Mouse (Mus musculus): ENCODE results near the gene Adamts16. TPM values are rescaled to one million over a fixed set of nuclear protein-coding genes. Genes with fewer than 3 reads are reported as not detected.
A peak's percentile ranks its signal among the peaks of the same experiment; 100 is the strongest.

Adamts16 gene
- polyA plus RNA-seq, 1 experiment from 2014 or later = 0.65 TPM

DNA sequence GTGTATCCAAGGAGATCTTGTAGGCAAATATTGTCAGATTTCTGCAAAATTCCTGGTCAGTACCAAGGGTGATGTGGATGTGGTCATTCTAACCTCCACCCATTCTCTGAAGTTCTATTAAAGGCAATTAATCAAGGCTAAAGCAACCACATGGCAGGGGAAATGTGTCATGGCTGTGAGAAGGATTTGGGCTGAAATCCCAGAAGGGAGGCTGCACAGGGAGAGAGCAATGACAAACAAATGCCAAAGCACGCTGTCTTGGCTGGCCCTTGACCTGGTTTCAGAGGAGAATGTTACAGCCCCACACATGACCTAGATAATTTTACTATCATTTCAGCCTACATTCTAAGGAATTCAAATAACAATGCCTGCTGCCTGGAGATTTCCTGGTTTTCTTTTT lies 52.6 kb downstream of the Adamts16 start:
- H3K27ac ChIP-seq (replicated peaks) = no peak overlapping the region
- H3K9ac ChIP-seq (replicated peaks) = no peak overlapping the region
- 77% methylated on average over 1 of the region's 1 CpGs for WGBS
- ATAC-seq (replicated peaks) = no peak
- H3K4me2 ChIP-seq (replicated peaks) = no peak overlapping the region
- no peaks in the 10 kb centered on the region for H3K36me3 ChIP-seq
- H3K9me3 ChIP-seq = no peaks in the 10 kb centered on the region
- no peaks in the 10 kb centered on the region for H3K27me3 ChIP-seq
- no peak overlapping the region for H3K4me3 ChIP-seq
- no peaks in the 10 kb centered on the region for H3K4me1 ChIP-seq

- no peak for ATAC-seq (replicated peaks)
- Histone ChIP-seq H3K4me2 (replicated peaks) (no peak overlapping the region), H3K9ac (replicated peaks) (no peak overlapping the region), H3K27me3 (no peaks in the 10 kb centered on the region), H3K36me3 (no peaks in the 10 kb centered on the region), H3K4me3 (no peak overlapping the region), H3K9me3 (no peaks in the 10 kb centered on the region), H3K4me1 (no peaks in the 10 kb centered on the region), H3K27ac (replicated peaks) (no peak overlapping the region)
- 93% methylated on average over 2 of the region's 2 CpGs for WGBS
Observed at GRCm38 (mm10) chr13:70785078-70785477, 56.5 kb downstream of the Adamts16 start.

DNA sequence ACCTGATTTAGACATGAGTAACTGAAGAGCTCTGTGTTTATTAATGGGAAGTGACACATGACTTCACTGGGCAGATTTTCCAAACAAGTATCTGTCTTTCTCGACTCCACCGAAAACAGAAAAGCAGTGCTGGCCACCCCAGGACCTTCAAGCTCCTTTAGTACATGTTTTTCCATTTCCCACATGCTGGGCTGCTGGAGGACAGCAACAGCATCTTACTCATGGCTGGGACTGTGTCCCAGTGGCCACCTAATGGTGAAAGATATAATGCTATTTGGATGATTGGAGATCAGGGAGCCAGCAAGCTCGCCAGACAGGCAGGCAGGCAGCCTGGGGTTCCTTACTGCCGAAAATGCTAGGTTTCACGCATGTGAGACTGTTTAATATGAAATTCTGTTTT lies 57.5 kb downstream of the Adamts16 start:
- no peak overlapping the region for H3K27ac ChIP-seq (replicated peaks)
- no peaks in the 10 kb centered on the region for H3K9me3 ChIP-seq
- no peak for ATAC-seq (replicated peaks)
- no peak overlapping the region for H3K9ac ChIP-seq (replicated peaks)
- no peak overlapping the region for H3K4me3 ChIP-seq
- no peaks in the 10 kb centered on the region for H3K27me3 ChIP-seq
- 81% methylated on average over 5 of the region's 5 CpGs for WGBS
- no peaks in the 10 kb centered on the region for H3K4me1 ChIP-seq
- H3K4me2 ChIP-seq (replicated peaks) = no peak overlapping the region
- H3K36me3 ChIP-seq = no peaks in the 10 kb centered on the region

- no peaks in the 10 kb centered on the region for H3K36me3 ChIP-seq
- H3K27ac ChIP-seq (replicated peaks) = no peak overlapping the region
- H3K9me3 ChIP-seq = no peaks in the 10 kb centered on the region
- ATAC-seq (replicated peaks) = peak; percentile 35; the same call in 1 of the 2 replicates
- no peak overlapping the region for H3K9ac ChIP-seq (replicated peaks)
- no peaks in the 10 kb centered on the region for H3K27me3 ChIP-seq
- H3K4me1 ChIP-seq = no peaks in the 10 kb centered on the region
- WGBS = 47% methylated on average over 7 of the region's 7 CpGs
- no peak overlapping the region for H3K4me3 ChIP-seq
- H3K4me2 ChIP-seq (replicated peaks) = no peak overlapping the region
Observed at GRCm38 (mm10) chr13:70779781-70780180, 61.8 kb downstream of the Adamts16 start.

- Histone ChIP-seq H3K27me3 (no peaks in the 10 kb centered on the region), H3K27ac (replicated peaks) (no peak overlapping the region), H3K4me2 (replicated peaks) (no peak overlapping the region), H3K36me3 (no peaks in the 10 kb centered on the region), H3K4me1 (no peaks in the 10 kb centered on the region), H3K9me3 (no peaks in the 10 kb centered on the region), H3K4me3 (no peak overlapping the region), H3K9ac (replicated peaks) (no peak overlapping the region)
- 81% methylated on average over 9 of the region's 9 CpGs for WGBS
- no peak for ATAC-seq (replicated peaks)
Observed at GRCm38 (mm10) chr13:70778872-70779554, 62.6 kb downstream of the Adamts16 start.

GRCm38 (mm10) chr13:70771100-70771499 lies 70.5 kb downstream of the Adamts16 start:
- WGBS = 81% methylated on average over 6 of the region's 6 CpGs

DNA sequence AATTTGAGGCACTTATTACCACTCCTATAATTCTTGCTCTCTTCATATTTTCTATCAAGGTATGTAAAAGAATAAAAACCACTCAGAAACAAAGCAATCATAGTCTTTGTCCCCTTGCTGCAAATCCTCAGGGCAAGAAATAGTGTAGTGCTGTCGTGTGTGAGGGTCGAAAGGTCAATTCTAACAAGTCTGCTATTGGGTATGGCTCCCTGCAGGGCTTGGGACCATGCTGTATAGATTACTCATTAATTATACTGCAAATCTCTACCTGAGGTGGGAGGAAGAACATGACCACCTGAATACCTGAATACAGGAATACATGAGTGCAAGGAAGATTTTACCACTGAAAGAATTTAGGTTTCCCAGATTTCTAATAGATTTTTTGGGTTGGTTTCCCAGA lies 72.5 kb downstream of the Adamts16 start:
- Histone ChIP-seq H3K9me3 (no peaks in the 10 kb centered on the region), H3K27me3 (no peaks in the 10 kb centered on the region), H3K4me3 (no peak overlapping the region), H3K36me3 (no peaks in the 10 kb centered on the region), H3K9ac (replicated peaks) (no peak overlapping the region), H3K27ac (replicated peaks) (no peak overlapping the region), H3K4me1 (no peaks in the 10 kb centered on the region), H3K4me2 (replicated peaks) (no peak overlapping the region)
- ATAC-seq (replicated peaks) = no peak
- 58% methylated on average over 2 of the region's 2 CpGs for WGBS

More at GRCm38 (mm10) chr13:70771100-70771499, 70.5 kb downstream of the Adamts16 start:
- no peaks in the 10 kb centered on the region for H3K27me3 ChIP-seq
- no peak overlapping the region for H3K27ac ChIP-seq (replicated peaks)
- no peak overlapping the region for H3K9ac ChIP-seq (replicated peaks)
- no peak overlapping the region for H3K4me3 ChIP-seq
- no peak for ATAC-seq (replicated peaks)
- no peaks in the 10 kb centered on the region for H3K9me3 ChIP-seq
- no peaks in the 10 kb centered on the region for H3K4me1 ChIP-seq
- H3K4me2 ChIP-seq (replicated peaks) = no peak overlapping the region
- H3K36me3 ChIP-seq = no peaks in the 10 kb centered on the region

GRCm38 (mm10) chr13:70767462-70767861 lies 74.1 kb downstream of the Adamts16 start:
- no peak for ATAC-seq (replicated peaks)
- H3K4me1 ChIP-seq = no peaks in the 10 kb centered on the region

DNA sequence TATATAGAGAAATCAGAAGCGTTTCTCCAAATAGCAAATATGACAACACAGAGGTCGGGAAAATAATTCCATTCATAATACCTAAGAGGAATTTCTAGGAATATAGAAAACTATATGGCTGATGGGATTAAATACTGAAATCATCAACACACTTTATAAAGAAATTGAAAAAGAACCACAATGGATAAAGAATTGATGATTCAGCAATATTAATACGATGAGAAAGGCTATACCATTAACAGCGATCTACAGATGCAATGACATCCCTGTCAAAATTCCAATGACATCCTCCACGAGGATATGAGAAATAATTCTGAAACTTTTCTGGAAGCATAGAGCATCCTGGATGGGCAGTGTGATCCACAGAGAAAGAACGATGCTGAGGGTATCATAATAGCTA lies 76.9 kb downstream of the Adamts16 start:
- H3K9me3 ChIP-seq = no peaks in the 10 kb centered on the region
- no peak overlapping the region for H3K4me2 ChIP-seq (replicated peaks)
- H3K27ac ChIP-seq (replicated peaks) = no peak overlapping the region
- no peaks in the 10 kb centered on the region for H3K27me3 ChIP-seq
- H3K9ac ChIP-seq (replicated peaks) = no peak overlapping the region
- H3K4me3 ChIP-seq = no peak overlapping the region
- ATAC-seq (replicated peaks) = no peak
- H3K4me1 ChIP-seq = no peaks in the 10 kb centered on the region
- no peaks in the 10 kb centered on the region for H3K36me3 ChIP-seq
- WGBS = 87% methylated on average over 6 of the region's 6 CpGs

More at GRCm38 (mm10) chr13:70767462-70767861, 74.1 kb downstream of the Adamts16 start:
- H3K9ac ChIP-seq (replicated peaks) = no peak overlapping the region
- H3K4me2 ChIP-seq (replicated peaks) = no peak overlapping the region
- no peak overlapping the region for H3K4me3 ChIP-seq
- H3K36me3 ChIP-seq = no peaks in the 10 kb centered on the region
- no peaks in the 10 kb centered on the region for H3K9me3 ChIP-seq
- H3K27me3 ChIP-seq = no peaks in the 10 kb centered on the region
- H3K27ac ChIP-seq (replicated peaks) = no peak overlapping the region

- no peak for ATAC-seq (replicated peaks)
- Histone ChIP-seq H3K4me3 (no peak overlapping the region), H3K4me2 (replicated peaks) (no peak overlapping the region), H3K27me3 (no peaks in the 10 kb centered on the region), H3K27ac (replicated peaks) (no peak overlapping the region), H3K36me3 (no peaks in the 10 kb centered on the region), H3K9ac (replicated peaks) (no peak overlapping the region), H3K9me3 (no peaks in the 10 kb centered on the region), H3K4me1 (no peaks in the 10 kb centered on the region)
- WGBS = 93% methylated on average over 2 of the region's 2 CpGs
Observed at GRCm38 (mm10) chr13:70762586-70762985, 79.0 kb downstream of the Adamts16 start.

DNA sequence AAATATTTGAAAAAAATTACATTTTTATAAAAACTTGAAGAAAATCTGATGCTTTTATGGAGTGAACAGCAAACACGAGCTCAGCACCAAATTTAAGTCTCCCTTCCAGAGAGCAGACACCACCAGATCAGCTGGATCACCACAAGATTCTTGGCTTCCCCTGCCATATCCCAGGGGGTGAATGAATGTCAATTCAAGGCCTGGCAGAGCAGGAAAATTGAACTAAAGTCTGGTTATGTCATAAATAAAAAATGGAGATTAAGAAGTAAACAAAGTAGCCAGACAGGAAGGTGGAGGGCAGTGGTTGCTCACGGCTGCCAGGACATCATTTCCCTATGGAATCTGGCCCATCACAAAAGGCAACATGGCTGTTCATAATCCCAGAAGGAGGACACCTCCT lies 80.3 kb downstream of the Adamts16 start:
- Histone ChIP-seq H3K36me3 (no peaks in the 10 kb centered on the region), H3K27me3 (no peaks in the 10 kb centered on the region), H3K4me1 (no peaks in the 10 kb centered on the region), H3K4me3 (no peak overlapping the region), H3K4me2 (replicated peaks) (no peak overlapping the region), H3K9me3 (no peaks in the 10 kb centered on the region), H3K9ac (replicated peaks) (no peak overlapping the region), H3K27ac (replicated peaks) (no peak overlapping the region)
- no peak for ATAC-seq (replicated peaks)
- WGBS = 78% methylated on average over 2 of the region's 2 CpGs

- Histone ChIP-seq H3K27ac (replicated peaks) (no peak overlapping the region), H3K27me3 (no peaks in the 10 kb centered on the region), H3K36me3 (no peaks in the 10 kb centered on the region), H3K9ac (replicated peaks) (no peak overlapping the region), H3K4me3 (no peak overlapping the region), H3K9me3 (no peaks in the 10 kb centered on the region), H3K4me2 (replicated peaks) (no peak overlapping the region), H3K4me1 (no peaks in the 10 kb centered on the region)
- WGBS = 99% methylated on average over 9 of the region's 9 CpGs
- no peak for ATAC-seq (replicated peaks)
Observed at GRCm38 (mm10) chr13:70760186-70760585, 81.4 kb downstream of the Adamts16 start.
